Mouse (Mus musculus) adrenal gland, postnatal 10 days (tissue): ENCODE results near the gene Tubb2a. TPM values are rescaled to one million over a fixed set of nuclear protein-coding genes. Genes with fewer than 3 reads are reported as not detected.
"Not testable (repeated sequence)": the region's sequence is repeated elsewhere in the genome, so short reads cannot be mapped to it uniquely, and the experiment has no call there.

Experiments used
- DNase-seq: peaks from one replicate; pipeline ENCODE4 v3.0.0; 2021; ENCODE audit warnings: mixed read lengths
- total RNA-seq, 2 experiments: library from RNA; stranded (reverse); gene quantifications; 2 replicates each; pipeline ENCODE4 v1.2.3; 2021

Gene Tubb2a
- total RNA-seq, 2 experiments from 2014 or later: 68.6 to 90.0 TPM

GRCm38 (mm10) chr13:34089358-34089757 lies 11.6 kb upstream of the Tubb2a start:
- DNase-seq: no peak

GRCm38 (mm10) chr13:34088871-34089288 lies 11.1 kb upstream of the Tubb2a start:
- DNase-seq: no peak

GRCm38 (mm10) chr13:34088201-34088649 lies 10.4 kb upstream of the Tubb2a start:
- not testable (repeated sequence) for DNase-seq

GRCm38 (mm10) chr13:34087052-34087812 lies 9.4 kb upstream of the Tubb2a start:
- DNase-seq: no peak

- no peak for DNase-seq
Observed at GRCm38 (mm10) chr13:34084026-34084750, 6.4 kb upstream of the Tubb2a start.

GRCm38 (mm10) chr13:34081926-34082325 lies 4.1 kb upstream of the Tubb2a start:
- no peak for DNase-seq

GRCm38 (mm10) chr13:34079801-34080200 lies 2.0 kb upstream of the Tubb2a start:
- no peak for DNase-seq

GRCm38 (mm10) chr13:34078500-34079280 lies 883 bp upstream of the Tubb2a start:
- DNase-seq: no peak

GRCm38 (mm10) chr13:34076561-34077491 lies 981 bp downstream of the Tubb2a start:
- DNase-seq: peak; percentile 67

- not testable (repeated sequence) for DNase-seq
Observed at GRCm38 (mm10) chr13:34075893-34076292, 1.9 kb downstream of the Tubb2a start.

GRCm38 (mm10) chr13:34074441-34074840 lies 3.4 kb downstream of the Tubb2a start:
- DNase-seq: not testable (repeated sequence)

GRCm38 (mm10) chr13:34072847-34073246 lies 5.0 kb downstream of the Tubb2a start:
- DNase-seq: no peak

GRCm38 (mm10) chr13:34071836-34072235 lies 6.0 kb downstream of the Tubb2a start:
- DNase-seq: no peak

- DNase-seq: no peak
Observed at GRCm38 (mm10) chr13:34070296-34070695, 7.5 kb downstream of the Tubb2a start.

- DNase-seq: peak; percentile 37
Observed at GRCm38 (mm10) chr13:34066351-34066750, 11.5 kb downstream of the Tubb2a start.

GRCm38 (mm10) chr13:34062466-34062865 lies 15.3 kb downstream of the Tubb2a start:
- DNase-seq: no peak

GRCm38 (mm10) chr13:34060061-34060460 lies 17.7 kb downstream of the Tubb2a start:
- DNase-seq: no peak

GRCm38 (mm10) chr13:34057252-34057651 lies 20.6 kb downstream of the Tubb2a start:
- DNase-seq: no peak

GRCm38 (mm10) chr13:34054983-34055382 lies 22.8 kb downstream of the Tubb2a start:
- DNase-seq: no peak

GRCm38 (mm10) chr13:34054391-34054790 lies 23.4 kb downstream of the Tubb2a start:
- peak; percentile 37 for DNase-seq

GRCm38 (mm10) chr13:34053673-34054282 lies 24.0 kb downstream of the Tubb2a start:
- peak; percentile 29 for DNase-seq
